Comparison of ENCODE assay signal across 14 mouse cellular contexts in the genomic region with DNA sequence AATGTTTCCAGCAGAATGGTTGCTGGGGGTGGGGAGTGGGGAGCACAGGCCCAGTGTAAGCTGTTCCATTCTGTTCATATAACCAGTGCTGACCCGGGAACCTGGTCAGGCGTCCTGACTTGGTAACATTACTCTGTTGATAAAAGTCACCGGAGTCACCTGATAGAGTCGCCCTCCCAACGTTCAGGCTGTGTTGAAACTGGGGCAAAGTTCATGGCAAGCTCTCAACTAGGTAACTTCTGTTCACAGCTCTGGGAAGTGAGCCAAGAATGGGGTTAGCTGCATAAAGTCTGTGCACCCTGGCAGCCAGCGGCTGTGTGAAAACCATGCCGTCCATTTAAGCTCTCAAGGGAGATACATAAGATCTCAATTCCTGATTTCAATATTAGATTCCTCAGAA. TPM values are rescaled to one million over a fixed set of nuclear protein-coding genes. Genes with fewer than 3 reads are reported as not detected.
DNase-seq lines count a peak whose midpoint lies in the region; ATAC-seq and TF ChIP-seq lines count a peak whose summit lies in the region.
"Not testable (repeated sequence)": the region's sequence is repeated elsewhere in the genome, so short reads cannot be mapped to it uniquely, and the experiment has no call there.
"Had no signal": no experiment of that assay in that cellular context is flagged by ENCODE, and none has a peak within 500 bp of the region (broad histone marks: within the 10 kb centered on the region; RNA-seq: fewer than 3 reads in every experiment).

No protein-coding gene starts in this region.

- not testable (repeated sequence) for H3K27me3 ChIP-seq in kidney, embryonic 16.5 days (ENCODE audit: insufficient read depth, low read length); liver, embryonic 12.5 days (replicated peaks)

- H3K9ac ChIP-seq in kidney, embryonic 16.5 days (replicated peaks; ENCODE audit: low read length); liver, embryonic 12.5 days: not testable (repeated sequence)

- not testable (repeated sequence) for H3K36me3 ChIP-seq in kidney, embryonic 16.5 days (ENCODE audit: insufficient read depth, low read length); liver, embryonic 12.5 days

- ATAC-seq in kidney, embryonic 16.5 days (ENCODE audit: low FRiP score, low TSS enrichment): peak; percentile 85
- peak; percentile 74 for ATAC-seq in liver, embryonic 12.5 days

- DNase-seq in 3T3-L1 (ENCODE audit: low read depth, low spot score): peak; percentile 42
- peak; percentile 70 for DNase-seq in brain, embryonic 14.5 days (ENCODE audit: low read depth)
- DNase-seq in heart, adult 18-20 months: peak; percentile 86 to 89
- DNase-seq in heart, postnatal 4 days: peak; percentile 84
- DNase-seq in lung, postnatal 36 days: peak; percentile 92
- DNase-seq in spleen, postnatal 36 days (ENCODE audit: low spot score in 2 of 2): peak; percentile 49 to 59

- 17% methylated on average over 7 of the region's 7 CpGs for WGBS in kidney, embryonic 16.5 days
- WGBS in liver, embryonic 12.5 days (ENCODE audit: insufficient replicate concordance): 52% methylated on average over 7 of the region's 7 CpGs

- TF ChIP-seq POLR2A in brain, embryonic 14.5 days (IDR thresholded peaks at IDR 0.05; ENCODE audit: borderline replicate concordance, extremely low read depth, insufficient read depth, insufficient read length, poor library complexity, severe bottlenecking): not testable (repeated sequence)

- not testable (repeated sequence) for H3K4me3 ChIP-seq in kidney, embryonic 16.5 days (ENCODE audit: low read length); liver, embryonic 12.5 days

- not testable (repeated sequence) for H3K27ac ChIP-seq in kidney, embryonic 16.5 days (ENCODE audit: low read length); liver, embryonic 12.5 days

- H3K9me3 ChIP-seq in kidney, embryonic 16.5 days (ENCODE audit: low read length); liver, embryonic 12.5 days (replicated peaks): not testable (repeated sequence)

- not testable (repeated sequence) for H3K4me1 ChIP-seq in kidney, embryonic 16.5 days (ENCODE audit: insufficient read depth, low read length); liver, embryonic 12.5 days

- not testable (repeated sequence) for TF ChIP-seq CTCF in brain, embryonic 14.5 days (IDR thresholded peaks at IDR 0.05; ENCODE audit: borderline replicate concordance, extremely low read depth, insufficient read depth, insufficient read length)

- not testable (repeated sequence) for H3K4me2 ChIP-seq in kidney, embryonic 16.5 days (replicated peaks; ENCODE audit: low read depth, low read length); liver, embryonic 12.5 days

RNA-seq across cellular contexts. Expression of a gene that starts 11.2 kb away (rescaled TPM):
- polyA plus RNA-seq in brain, embryonic 14.5 days (2012; rRNA removed): 45.3 and 47.0 TPM in 2 replicates
- 10 to 100 TPM; 39.0 to 51.3 TPM for total RNA-seq in heart, adult 18-20 months (2021)
- 100 to 1,000 TPM; 161 to 177 TPM for total RNA-seq in heart, postnatal 4 days (2021)
- polyA plus RNA-seq in kidney, embryonic 16.5 days (2015; fragmentation: Nextera tagmentation; extraction: Ambion mirVana): 69.0 and 69.8 TPM in 2 replicates
- 26.6 and 31.3 TPM in 2 replicates for polyA plus RNA-seq in liver, embryonic 12.5 days (2016; fragmentation: Nextera tagmentation; extraction: Ambion mirVana)
- polyA plus RNA-seq: inflammation-experienced regulatory T-cells, adult 6 months had no signal

RNA-seq across cellular contexts. Expression of a gene that starts 17.7 kb away (rescaled TPM):
- polyA plus RNA-seq in brain, embryonic 14.5 days (2012; rRNA removed): 0.21 and 0.45 TPM in 2 replicates
- total RNA-seq in heart, adult 18-20 months (2021): 1 to 10 TPM in 1 of 2 experiments, under 1 TPM in 1; 0.80 to 1.4 TPM
- total RNA-seq in heart, postnatal 4 days (2021): 1 to 10 TPM; 1.3 to 1.5 TPM
- 8.0 and 11.5 TPM in 2 replicates for polyA plus RNA-seq in kidney, embryonic 16.5 days (2015; fragmentation: Nextera tagmentation; extraction: Ambion mirVana)
- polyA plus RNA-seq in liver, embryonic 12.5 days (2016; fragmentation: Nextera tagmentation; extraction: Ambion mirVana): 6.4 and 6.6 TPM in 2 replicates
- total RNA-seq: neutrophil, adult 5-6 weeks had no signal

RNA-seq across cellular contexts. Expression of a gene that starts 18.2 kb away (rescaled TPM):
- polyA plus RNA-seq in brain, embryonic 14.5 days (2012; rRNA removed): 0.49 TPM in 1 of 2 replicates, not detected in the other
- under 1 TPM in 1 of 2 experiments, not detected in 1; 0.94 TPM for total RNA-seq in heart, adult 18-20 months (2021)
- not detected for total RNA-seq in heart, postnatal 4 days (2021)
- polyA plus RNA-seq in kidney, embryonic 16.5 days (2015; fragmentation: Nextera tagmentation; extraction: Ambion mirVana): not detected in 2 replicates
- polyA plus RNA-seq in liver, embryonic 12.5 days (2016; fragmentation: Nextera tagmentation; extraction: Ambion mirVana): not detected in 2 replicates
- total RNA-seq: left cerebral cortex, postnatal 10 days; neutrophil, adult 5-6 weeks had no signal
- polyA plus RNA-seq: inflammation-experienced regulatory T-cells, adult 6 months; midbrain, embryonic 13.5 days; spleen, adult 2 months; urinary bladder, adult 2 months had no signal

RNA-seq across cellular contexts. Expression of a gene that starts 31.4 kb away (rescaled TPM):
- 0.21 and 0.36 TPM in 2 replicates for polyA plus RNA-seq in brain, embryonic 14.5 days (2012; rRNA removed)
- total RNA-seq in heart, adult 18-20 months (2021): 1 to 10 TPM in 1 of 2 experiments, under 1 TPM in 1; 0.69 to 1.0 TPM
- 1 to 10 TPM; 2.2 to 2.5 TPM for total RNA-seq in heart, postnatal 4 days (2021)
- polyA plus RNA-seq in kidney, embryonic 16.5 days (2015; fragmentation: Nextera tagmentation; extraction: Ambion mirVana): 2.6 and 3.4 TPM in 2 replicates
- polyA plus RNA-seq in liver, embryonic 12.5 days (2016; fragmentation: Nextera tagmentation; extraction: Ambion mirVana): 2.9 and 3.6 TPM in 2 replicates
- total RNA-seq: neutrophil, adult 5-6 weeks had no signal
- polyA plus RNA-seq: inflammation-experienced regulatory T-cells, adult 6 months; spleen, adult 2 months; urinary bladder, adult 2 months had no signal

RNA-seq across cellular contexts. Expression of a gene that starts 32.9 kb away (rescaled TPM):
- polyA plus RNA-seq in brain, embryonic 14.5 days (2012; rRNA removed): 3.1 and 4.5 TPM in 2 replicates
- total RNA-seq in heart, adult 18-20 months (2021): 100 to 1,000 TPM; 120 to 125 TPM
- total RNA-seq in heart, postnatal 4 days (2021): 100 to 1,000 TPM; 204 to 209 TPM
- polyA plus RNA-seq in kidney, embryonic 16.5 days (2015; fragmentation: Nextera tagmentation; extraction: Ambion mirVana): 40.9 and 45.5 TPM in 2 replicates
- 15.1 and 15.2 TPM in 2 replicates for polyA plus RNA-seq in liver, embryonic 12.5 days (2016; fragmentation: Nextera tagmentation; extraction: Ambion mirVana)

Comparison
In these comparisons a context has a peak if more than half of its experiments do, and no peak if none do; other contexts are left out.
1. DNase-seq: peak in every context shown above with its lines; median percentile 92 in lung, postnatal 36 days; 88 in heart, adult 18-20 months; 84 in heart, postnatal 4 days; 70 in brain, embryonic 14.5 days; 54 in spleen, postnatal 36 days; 42 in 3T3-L1.